Mouse (Mus musculus): ENCODE results near the gene Clec2l.

Gene Clec2l

DNA sequence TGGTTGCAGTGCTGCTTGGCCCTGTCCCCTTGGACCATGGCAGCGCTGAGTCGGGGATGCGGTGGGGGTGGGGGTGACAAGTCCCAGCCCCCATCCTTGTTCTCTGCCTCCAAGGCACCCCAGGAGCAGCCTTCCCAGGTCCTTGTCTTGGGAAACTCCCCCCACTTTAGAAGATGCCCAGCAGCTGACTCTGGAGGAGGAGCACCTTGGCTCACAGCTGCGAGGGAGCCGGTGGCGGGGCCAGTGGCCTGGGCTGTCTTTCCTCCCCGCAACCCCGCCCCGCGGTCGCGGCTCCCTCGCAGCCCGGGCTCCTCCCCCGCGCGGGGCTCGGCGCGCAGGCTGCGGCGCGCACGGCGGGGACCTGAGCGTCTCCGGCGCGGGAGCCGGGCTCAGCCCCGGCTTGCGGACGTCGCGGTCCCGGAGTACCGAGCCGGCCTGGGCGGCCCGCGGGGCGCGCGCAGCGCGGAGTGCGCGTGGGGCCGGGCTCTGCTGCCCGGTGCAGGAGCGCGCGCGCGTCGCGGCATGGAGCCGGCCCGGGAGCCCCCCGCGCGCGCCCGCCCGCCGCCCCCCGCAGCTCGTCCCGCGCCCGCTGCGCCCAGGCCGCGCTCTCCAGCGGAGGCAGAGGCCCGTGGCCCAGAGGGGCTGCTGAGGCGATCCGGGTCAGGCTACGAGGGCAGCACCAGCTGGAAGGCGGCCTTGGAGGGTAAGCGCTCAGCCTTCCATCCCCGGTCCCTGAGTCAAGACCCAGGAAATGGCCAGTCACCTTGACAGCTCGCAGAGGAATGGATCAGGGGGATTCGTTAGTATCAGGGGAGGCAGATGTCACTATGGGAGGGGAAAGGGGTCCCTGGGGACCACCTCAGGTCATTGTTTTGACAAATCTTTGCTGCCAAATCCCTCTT, at the start of gene Clec2l:
Clec2l (plus strand) TSS at position 356 of the 902 bp plus-strand sequence.
- peak; percentile 29 for DNase-seq (ENCODE audit: low read depth, low spot score)

DNA sequence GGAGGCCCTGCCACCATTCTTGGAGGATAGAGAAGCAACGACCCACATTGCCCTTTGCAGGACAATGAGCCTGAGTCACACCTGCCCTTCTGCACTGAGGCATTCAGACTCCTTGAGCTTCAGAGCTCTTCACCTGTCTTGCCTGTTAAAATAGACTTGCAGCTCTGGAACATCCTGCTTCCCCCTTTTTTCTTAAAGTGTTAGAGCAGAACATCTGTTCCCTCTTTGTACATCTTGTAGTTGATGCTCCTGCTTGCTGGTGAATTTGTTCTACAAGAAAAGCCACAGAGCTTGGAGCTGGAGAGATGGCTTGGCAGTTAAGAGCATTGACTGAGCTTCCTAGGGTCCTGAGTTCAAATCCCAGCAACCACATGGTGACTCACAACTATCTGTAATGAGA, 40.5 kb upstream of the Clec2l start:
- no peak for DNase-seq (ENCODE audit: low read depth, low spot score)

DNA sequence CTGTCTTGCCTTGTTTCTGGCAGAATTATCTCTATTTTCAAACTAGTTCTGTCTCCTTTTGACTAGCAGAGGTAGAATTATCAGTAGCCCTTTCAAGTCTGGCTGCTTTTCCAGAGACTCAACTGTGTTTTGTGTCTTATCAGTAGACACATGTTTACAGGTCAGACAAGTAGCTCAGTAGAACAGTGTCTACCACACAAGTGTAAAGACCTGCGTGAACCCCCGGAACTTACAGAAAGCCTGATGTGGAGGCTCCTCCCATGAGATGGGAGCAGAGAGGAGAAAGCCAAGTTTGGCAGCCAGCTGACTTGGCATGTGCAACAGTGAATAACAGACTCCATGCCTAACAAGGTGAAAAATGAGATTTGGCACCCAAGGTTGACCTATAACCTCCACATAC, 39.4 kb upstream of the Clec2l start:
- no peak for DNase-seq (ENCODE audit: low read depth, low spot score)

DNA sequence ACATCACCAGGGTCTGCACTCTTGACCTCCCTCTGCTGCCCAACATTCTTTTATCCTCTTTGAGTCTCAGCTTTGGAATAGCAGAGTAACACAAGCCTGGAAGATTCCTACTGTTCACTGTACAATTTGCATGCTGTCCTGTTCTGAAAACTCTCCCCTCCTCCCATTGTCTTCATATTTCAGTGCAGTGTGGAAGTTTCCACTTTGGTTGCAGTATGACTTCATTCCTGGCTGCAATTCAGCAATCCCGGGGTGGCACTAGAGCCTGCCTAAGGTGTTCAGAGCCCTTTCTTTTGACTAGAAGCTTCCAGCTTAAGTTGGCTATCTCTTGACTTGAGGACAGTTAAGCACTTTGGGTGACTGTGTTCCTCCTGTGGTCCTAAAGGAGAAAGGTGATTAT, 38.4 kb upstream of the Clec2l start:
- no peak for DNase-seq (ENCODE audit: low read depth, low spot score)

DNA sequence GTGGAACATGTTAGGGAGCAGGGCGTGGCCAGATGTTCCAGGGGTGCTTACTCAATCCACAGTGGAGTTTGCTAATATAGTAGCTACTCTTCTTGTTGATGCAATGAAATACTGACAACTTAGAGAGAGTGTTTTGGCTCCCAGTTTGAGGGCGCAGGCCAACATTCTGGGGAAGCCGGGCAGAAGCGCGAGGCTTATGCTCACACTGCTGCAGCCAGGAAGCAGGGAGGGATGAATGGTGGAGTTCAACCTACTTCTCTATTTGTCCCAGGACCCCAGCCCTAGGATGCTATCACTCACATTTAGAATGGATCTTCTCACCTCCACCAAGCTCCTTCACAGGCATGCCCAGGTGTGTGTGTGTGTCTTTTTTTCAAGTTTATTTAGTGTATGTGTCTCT, 36.8 kb upstream of the Clec2l start:
- DNase-seq (ENCODE audit: low read depth, low spot score): no peak

DNA sequence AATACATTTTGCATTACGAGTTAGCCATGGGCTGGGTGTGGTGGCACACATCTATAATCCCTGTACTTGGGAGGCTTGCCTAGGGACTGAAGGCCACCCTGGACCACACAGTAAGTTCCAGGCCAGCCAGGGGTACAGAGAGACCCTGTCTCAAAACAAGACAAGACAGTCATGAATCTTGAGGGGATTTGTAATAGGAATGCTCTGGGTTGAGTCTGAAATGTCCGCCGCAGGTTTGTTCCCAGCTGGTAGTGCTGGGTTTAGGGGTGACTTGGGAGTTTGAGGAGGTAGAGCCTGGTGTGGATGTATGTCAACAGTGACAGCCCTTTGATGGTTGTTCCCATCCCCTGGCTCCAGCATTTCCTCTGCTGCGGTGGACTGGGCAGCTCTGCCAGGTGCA, 35.8 kb upstream of the Clec2l start:
- DNase-seq (ENCODE audit: low read depth, low spot score): no peak

DNA sequence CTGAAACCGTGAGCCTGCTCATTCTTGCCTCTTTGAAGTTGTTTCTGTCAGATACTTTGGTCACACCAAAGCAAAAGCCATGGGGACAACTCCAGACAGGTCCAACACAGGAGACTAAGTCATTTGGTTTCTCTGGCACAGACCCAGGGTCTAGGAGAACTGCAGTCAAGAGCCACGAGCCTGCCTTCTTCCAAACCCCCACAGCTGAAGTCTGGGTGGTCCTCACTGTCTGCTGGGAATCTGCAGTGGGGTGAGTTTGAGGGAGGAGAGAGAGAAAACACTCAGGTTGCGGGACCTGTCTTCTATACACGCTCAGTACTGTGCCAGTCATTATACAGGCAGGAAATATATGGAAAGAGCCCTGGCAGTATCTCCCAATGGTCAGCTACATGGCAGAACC, 35.4 kb upstream of the Clec2l start:
- no peak for DNase-seq (ENCODE audit: low read depth, low spot score)

DNA sequence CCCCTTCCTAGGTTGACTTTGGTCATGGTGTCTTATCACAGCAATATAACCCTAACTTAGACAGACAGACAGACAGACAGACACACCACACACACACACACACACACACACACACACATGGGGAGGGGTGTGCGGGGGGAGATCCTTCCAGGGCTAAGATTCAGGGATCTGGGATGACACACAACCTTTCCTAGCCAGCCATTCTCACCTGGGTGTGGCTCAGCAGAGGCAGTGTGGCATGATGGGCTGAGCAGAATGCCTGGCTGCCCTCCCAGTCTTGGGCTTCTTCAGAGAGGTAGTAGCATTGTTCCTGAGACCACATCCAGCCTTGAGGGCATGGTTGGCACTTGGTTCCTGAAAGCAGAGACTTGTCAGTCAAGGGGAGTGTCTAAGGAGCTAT, 33.3 kb upstream of the Clec2l start:
- DNase-seq (ENCODE audit: low read depth, low spot score): no peak

DNA sequence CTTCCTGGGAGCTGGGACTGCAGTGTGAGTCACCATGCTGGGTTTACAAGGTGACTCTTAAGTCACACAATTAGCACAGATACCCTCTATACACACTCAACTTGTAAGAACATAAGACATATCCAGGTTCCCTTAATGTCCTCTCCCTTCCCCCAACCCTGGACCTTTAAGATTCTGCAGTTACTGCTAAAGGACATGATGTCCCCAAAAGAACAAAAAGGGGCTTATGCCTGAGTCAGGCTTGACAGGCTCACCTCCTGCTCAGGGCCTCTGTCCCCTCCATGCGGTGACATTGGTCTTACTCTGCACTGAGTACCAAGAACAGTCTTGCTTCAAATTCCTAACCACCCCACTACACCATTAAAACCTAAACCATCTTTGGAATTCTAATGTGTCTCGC, 30.0 kb upstream of the Clec2l start:
- no peak for DNase-seq (ENCODE audit: low read depth, low spot score)

DNA sequence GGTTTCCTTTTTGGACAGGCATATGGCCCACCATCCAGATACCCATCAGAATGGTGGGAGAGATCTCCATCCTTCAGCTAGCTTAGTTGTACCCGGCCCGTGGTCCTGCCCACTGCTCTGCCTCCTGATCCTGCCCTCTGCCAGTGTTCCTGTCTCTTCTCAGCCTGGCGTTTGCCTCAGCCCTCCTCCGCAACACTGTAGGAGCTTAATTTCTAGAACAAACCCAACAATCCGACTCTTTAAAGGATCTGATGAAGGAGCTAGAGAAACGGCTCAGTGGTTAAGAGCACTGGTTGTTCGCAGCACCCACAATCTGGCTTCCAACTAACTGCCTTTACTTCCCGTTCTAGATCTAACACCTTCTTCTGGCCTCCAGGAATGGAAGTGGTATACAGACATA, 28.4 kb upstream of the Clec2l start:
- DNase-seq (ENCODE audit: low read depth, low spot score): no peak

DNA sequence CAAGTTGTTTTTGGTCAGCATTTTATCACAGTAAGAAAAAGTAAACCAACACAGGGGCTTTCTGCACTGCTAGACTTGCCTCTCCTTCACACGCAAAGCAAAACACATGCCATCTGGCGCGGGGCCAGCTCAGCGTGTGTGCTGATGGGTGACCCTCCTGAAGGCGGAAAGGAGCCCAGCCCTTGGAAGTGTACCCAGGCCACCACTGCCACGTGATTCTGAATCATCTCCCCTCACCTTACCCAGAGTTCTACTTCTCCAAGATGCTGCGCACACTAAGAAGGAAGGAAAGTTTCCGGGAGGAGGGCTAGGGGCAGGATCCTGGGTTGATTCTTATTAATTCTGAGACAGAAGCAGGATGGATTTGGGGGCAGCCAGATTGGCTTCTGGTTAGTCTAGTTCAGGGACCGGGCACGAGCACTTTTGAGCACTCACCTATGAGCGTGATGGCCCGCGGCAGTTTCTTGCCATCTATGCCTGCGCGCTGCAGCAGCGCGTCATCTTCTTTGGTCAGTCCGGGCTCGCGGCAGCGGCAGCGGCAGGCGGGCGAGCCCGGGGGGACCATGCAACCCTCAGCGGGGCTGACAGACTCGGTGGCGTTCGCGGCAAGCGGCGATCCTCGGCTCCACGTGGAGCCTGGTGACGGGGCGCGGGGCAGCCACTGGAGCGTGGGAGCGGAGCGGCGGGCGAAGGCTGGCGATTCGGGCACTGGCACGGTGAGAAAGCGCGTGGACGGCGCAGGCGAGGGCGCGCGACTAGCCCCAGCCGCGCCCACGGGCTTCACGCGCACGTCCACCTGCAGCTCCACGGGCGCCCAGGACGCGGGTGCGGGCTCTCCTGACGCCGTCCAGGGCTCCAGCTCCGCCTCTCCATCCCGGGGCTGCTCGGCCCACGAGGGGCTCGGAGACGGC, 26.7 kb upstream of the Clec2l start:
- no peak for DNase-seq (ENCODE audit: low read depth, low spot score)

DNA sequence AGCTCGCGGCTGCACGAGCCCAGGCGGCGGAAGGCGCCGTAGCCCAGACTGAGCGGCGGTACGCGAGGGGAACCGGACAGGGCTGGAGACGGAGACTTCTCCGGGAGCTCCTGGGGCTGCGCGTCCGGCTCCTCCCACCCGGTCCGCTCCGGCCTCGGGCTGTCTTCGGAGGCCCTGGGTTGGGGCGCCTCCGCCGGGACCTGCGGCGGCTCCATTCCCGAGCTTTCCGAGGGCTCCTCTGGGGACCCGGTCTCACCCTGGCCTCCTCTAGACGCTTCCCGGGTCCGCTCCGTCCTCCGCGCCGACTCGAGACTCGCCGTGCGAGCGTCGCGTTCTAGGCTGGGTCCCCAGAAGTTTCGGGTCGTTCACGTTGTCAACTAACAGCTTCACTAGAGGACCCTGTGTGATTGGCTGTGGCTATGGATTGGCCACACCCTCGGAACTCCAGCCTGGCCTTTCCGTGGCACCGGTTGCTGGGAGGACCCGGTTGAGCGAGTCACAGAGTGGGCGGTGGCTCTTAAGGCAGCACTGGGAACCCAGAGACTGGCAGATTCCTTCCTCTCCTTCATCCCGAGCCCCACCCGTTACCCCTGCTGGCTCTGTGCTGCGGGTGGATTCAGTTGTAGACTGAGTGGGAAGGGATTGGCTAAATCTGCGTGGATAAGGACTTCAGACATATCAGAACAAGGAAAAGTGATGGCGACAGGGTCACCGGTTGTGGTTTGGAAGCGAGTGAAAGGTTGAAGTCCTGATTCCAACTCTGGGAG, 25.8 kb upstream of the Clec2l start, which contains the start of gene Klrg2:
Klrg2 (minus strand) TSS at position 391 of the 767 bp plus-strand sequence.
- DNase-seq (ENCODE audit: low read depth, low spot score): no peak

DNA sequence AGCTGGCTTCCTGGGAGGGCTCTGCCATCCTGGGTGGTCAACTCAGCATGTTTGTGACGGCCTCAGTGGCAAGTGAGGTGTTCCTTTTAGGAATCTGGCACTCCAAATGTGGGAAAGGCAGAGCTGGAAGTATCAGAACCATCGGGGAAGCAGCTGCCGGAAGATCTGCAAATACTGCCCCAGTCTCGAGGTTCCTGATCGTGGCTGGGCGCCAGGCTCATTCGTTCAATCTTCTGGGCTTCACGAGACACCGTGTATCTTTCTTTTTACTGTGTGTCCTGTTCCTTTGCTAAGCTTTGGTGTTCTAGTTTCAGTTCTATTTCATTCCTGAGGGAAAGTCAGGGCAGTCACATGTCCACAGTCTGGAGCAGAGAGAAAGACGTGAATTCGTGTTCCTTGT, 22.5 kb upstream of the Clec2l start:
- no peak for DNase-seq (ENCODE audit: low read depth, low spot score)

DNA sequence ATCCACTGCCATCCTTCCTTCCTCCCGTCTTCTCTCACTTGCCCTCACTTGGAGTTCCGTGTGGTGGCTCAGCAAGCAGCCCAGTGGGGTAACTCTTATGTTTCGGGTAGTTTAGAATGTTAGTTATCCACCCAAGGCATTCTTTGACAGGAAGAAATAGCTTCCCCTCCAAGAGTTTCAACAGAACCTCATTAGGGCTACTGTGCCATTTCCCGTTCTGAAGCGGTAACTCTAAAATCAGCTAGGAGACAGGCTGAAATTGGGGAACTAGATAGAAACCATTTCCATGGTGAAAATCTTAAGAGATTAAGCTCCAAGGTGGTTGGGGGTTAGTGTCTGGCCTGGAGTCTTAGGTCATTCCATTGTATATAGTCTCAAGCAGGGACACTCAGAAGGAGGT, 21.6 kb upstream of the Clec2l start:
- DNase-seq (ENCODE audit: low read depth, low spot score): no peak

DNA sequence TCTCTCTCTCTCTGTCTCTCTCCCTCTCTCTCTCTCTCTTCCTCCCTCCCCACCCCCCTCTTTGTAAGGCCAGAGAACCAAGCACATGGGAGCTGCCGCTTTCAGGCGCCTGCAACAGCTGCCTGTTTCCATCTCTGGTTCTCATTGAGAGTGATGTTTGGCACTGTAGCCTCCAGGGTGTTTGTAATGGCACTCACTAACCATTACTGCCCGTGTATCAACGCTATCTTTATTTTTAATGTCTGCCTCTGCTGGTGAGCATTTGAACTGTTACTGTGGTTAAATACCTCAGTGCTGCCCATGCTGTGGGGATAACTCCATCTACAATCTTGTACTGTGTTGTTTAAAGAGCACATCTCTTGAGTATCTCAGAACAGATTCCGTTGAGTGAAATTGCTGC, 21.2 kb upstream of the Clec2l start:
- DNase-seq (ENCODE audit: low read depth, low spot score): no peak

DNA sequence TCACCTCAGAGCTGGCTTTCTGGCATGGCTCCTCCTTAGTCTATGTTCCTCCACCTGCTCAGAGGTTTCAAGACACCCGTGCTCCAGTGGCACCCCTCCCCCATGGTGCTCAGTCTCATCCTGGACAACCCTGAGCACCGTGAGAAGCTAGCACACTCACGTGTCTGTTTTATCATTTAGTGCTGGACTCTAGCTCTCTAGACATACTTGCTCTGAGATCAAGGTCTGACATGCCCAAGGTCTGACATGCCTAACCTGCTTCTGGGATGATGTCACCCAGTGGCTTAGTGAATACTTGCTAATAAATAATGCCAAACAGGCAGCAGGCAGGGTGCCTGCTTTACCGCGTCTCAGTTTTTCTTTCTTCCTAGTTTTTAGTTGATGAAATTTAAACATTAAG, 20.3 kb upstream of the Clec2l start:
- DNase-seq (ENCODE audit: low read depth, low spot score): no peak

DNA sequence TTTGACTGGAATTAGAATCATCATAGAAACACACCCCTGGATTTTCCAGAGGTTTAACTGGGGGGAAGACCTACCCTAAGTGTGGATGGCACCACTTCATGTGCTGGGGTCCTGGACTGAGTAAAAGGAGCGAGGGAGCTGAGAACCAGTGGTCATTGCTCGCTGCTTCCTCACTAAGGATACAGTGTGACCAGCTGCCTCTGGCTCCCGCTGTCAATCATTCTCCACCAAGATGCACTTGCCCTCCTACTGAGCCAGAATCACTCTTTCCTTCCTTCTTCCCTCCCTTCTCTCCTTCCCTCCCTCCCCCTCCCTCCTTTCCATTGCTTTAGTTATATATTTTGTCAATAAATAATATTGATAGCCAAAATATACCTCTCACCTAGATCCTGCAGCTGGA, 19.8 kb upstream of the Clec2l start:
- DNase-seq (ENCODE audit: low read depth, low spot score): no peak

DNA sequence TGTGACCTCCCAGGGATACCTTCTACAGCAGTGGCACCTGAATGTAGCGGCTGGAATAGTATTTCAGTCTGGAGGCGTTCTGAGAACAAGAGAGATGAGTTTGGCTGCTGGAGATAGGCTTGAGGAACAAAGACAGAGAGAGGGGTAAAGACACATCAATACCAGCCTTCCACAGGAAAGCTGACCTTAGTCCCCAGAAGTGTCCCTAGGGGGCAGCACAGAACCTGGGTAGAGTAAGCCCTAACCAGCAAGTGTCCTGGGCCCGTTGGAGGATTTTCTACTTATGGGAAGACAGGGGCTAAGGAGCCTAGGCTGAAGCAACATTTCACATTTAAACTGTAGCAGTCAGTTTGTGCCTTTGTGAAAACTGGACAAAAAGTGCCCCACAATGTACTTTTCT, 13.3 kb upstream of the Clec2l start:
- no peak for DNase-seq (ENCODE audit: low read depth, low spot score)

DNA sequence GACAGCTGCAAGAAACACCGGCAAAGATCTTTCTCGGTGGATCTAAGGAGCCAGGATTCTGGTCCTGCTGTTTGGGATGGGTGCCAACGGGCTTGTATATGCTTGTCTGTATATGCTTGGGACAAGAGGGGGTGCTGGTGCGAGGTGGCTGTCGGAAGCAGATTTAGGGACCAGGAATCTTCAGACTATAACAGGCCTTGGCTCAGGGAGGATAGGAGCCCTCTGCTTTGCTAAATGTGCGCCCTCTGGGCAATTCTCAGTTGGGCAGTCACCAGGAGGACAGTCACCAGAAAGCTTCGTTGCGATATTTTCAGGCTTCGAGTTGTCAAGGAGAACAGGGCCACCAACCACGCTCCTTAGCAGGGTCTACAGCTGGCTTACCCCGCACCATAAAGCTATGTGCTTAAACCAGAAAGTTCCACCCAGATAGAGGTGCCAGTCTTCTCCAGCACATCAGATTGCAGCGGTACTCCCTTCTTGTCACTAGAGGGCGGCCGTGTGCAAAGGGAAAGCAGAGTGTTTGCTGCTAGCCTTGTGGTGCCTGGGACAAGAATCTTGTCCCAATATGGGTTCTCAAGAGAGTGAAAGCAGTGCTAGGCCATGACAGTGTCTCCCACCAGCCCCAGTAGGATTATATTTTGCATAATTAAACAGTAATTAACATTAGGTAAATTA, 12.5 kb upstream of the Clec2l start:
- peak; percentile 63 for DNase-seq (ENCODE audit: low read depth, low spot score)

DNA sequence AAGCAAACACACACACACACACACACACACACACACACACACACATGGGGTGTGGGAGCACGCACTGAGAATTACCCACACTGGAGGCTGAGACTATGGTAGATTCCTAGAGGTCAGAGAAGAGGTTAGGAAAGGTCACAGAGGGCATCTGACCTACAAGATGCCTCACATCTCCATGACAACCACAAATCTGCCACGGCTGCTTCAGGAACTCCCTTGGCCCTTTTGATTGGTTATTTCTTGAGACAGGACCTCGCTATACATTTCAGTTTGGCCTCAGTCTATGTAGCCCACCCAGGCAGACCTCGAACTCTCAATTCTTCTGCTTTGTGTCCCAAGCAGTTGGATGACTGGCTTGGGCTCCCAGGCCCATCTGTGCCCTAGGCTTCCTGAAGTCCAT, 1.2 kb upstream of the Clec2l start:
- DNase-seq (ENCODE audit: low read depth, low spot score): no peak

DNA sequence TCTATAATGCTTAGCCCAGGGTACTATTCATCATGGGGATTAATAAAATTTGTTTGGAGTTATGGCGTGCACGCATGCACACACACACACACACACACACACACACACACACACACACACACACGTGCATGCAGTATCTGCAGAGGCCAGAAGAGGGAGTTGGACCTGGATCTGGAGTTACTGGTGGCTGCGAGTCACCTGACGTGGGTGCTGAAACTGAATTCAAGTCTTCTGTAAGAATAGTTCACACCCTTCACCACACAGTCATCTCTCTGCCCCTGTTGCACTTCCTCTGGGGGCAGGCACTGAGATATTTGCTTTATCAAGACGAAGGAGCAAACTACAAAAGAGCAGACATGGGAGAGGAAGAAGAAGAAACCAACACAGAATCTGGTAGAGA, 6.7 kb downstream of the Clec2l start:
- no peak for DNase-seq (ENCODE audit: low read depth, low spot score)
